Mouse (Mus musculus) lung, adult 2 months (tissue): ENCODE results near the gene Zfhx3.

Experiments
- CTCF ChIP-seq: fragments of 200-500 bp; IDR thresholded peaks from 2 replicates; pipeline ENCODE4 v1.5.1; 2011; ENCODE audit warnings: mild to moderate bottlenecking, low read length, control low read depth; ENCODE audit not compliant: insufficient read depth
- POLR2A ChIP-seq: fragments of 200-500 bp; IDR thresholded peaks from 2 replicates; pipeline ENCODE4 v1.6.1; 2011; ENCODE audit warnings: low read depth, mild to moderate bottlenecking, control low read depth, low read length, borderline replicate concordance; ENCODE audit errors: extremely low read depth

DNA sequence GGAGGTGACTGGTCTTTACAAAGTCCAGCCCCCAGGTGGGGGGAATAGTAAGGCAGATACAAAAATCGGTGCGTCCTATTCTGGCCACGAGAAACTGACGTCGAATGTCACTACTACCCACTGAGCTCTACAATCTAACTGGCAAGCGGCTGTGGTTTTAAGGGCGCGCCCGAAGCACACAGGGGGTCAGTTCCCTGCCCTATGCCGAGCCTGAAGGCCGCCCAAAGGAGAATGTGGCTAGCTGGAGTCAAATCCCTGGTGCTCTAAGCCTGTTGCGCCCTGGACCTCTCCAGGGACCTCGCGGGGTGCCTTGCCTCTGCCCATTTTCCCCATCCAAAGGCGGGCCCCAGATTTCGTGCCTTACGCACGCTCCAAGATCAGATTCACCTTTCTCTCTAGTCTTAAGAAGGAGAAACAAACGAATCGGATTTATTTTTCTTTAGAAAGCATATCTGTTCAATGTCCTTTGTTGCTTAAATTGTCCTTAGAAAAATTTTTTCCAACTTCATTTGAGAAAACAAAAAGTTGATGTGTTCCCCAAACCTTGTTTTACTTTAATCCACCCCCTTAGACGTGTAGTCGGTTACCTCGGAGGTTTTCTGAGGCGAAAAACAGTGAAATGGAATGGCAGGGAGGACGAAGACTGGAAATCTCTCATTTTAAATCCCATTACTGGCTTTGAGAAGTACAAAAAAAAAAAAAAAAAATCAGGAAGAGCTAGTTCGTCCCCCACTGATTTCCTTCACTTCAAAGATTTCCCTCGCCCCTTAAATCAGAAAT is 754.4 kb downstream of the Zfhx3 start:
- TF ChIP-seq CTCF, result no peak
- TF ChIP-seq POLR2A, result no peak
